Mouse (Mus musculus) hindbrain, postnatal 0 days (tissue): ENCODE measurements around the gene Adam8. TPM values are rescaled to one million over a fixed set of nuclear protein-coding genes. Genes with fewer than 3 reads are reported as not detected.
A peak's percentile ranks its signal among the peaks of the same experiment; 100 is the strongest.

Source experiments
- ATAC-seq: fragments of 200-750 bp; cut with Nextera tagmentation; 2 replicates; pipeline ENCODE4 v1.8.0; 2017; ENCODE audit warnings: mild to moderate bottlenecking, moderate TSS enrichment, moderate library complexity
- DNase-seq: peaks from one replicate; pipeline ENCODE4 v3.0.0-alpha.2; 2015; ENCODE audit warnings: low spot score
- H3K27ac ChIP-seq: fragments of 300-500 bp; sonication (generic); 2 replicates; pipeline ENCODE4 v1.5.1; 2014; ENCODE audit warnings: mild to moderate bottlenecking
- H3K27me3 ChIP-seq: fragments of 300-500 bp; sonication (generic); 2 replicates; pipeline ENCODE4 v1.6.1; 2014; ENCODE audit warnings: low read length, mixed read lengths; ENCODE audit not compliant: insufficient read depth
- H3K36me3 ChIP-seq: fragments of 300-500 bp; sonication (generic); 2 replicates; pipeline ENCODE4 v1.6.1; 2014; ENCODE audit warnings: low read length, mixed read lengths; ENCODE audit not compliant: insufficient read depth
- H3K4me1 ChIP-seq: fragments of 300-500 bp; sonication (generic); 2 replicates; pipeline ENCODE4 v1.6.1; 2014; ENCODE audit warnings: antibody characterized with exemption, low read length, mixed read lengths; ENCODE audit not compliant: insufficient read depth
- H3K4me2 ChIP-seq: fragments of 300-500 bp; sonication (generic); 2 replicates; pipeline ENCODE4 v1.6.1; 2014; ENCODE audit warnings: low read depth, mild to moderate bottlenecking, low read length, moderate library complexity, mixed read lengths
- H3K4me3 ChIP-seq: fragments of 300-500 bp; sonication (generic); 2 replicates; pipeline ENCODE4 v1.5.1; 2014; ENCODE audit warnings: low read length
- H3K9ac ChIP-seq: fragments of 300-500 bp; sonication (generic); replicated peaks from 2 replicates; pipeline ENCODE4 v1.6.1; 2014; ENCODE audit warnings: mild to moderate bottlenecking, low read length, moderate library complexity, mixed read lengths
- H3K9me3 ChIP-seq: fragments of 300-500 bp; sonication (generic); 2 replicates; pipeline ENCODE4 v1.6.1; 2016; ENCODE audit warnings: low read length, mixed read lengths
- CTCF ChIP-seq: IDR thresholded peaks from 2 replicates; pipeline ENCODE4 v1.5.1; 2016; ENCODE audit warnings: antibody characterized with exemption, control low read depth, low read depth
- WGBS: fragments of 180-500 bp; shearing (Covaris S2); extraction: QIAGEN DNeasy Blood & Tissue Kit; methylation state at CpG from one replicate; pipeline ENCODE4 v1.1.7; 2014; 5-methylcytosine and 5-hydroxymethylcytosine counted together
- polyA plus RNA-seq: library from polyadenylated mRNA; unstranded; fragments of >200 nt; fragmentation: Nextera tagmentation; extraction: Ambion mirVana; gene quantifications from 2 replicates; pipeline ENCODE4 v1.2.1, GENCODE M21; 2015
- total RNA-seq: library from RNA; depleted of rRNA; stranded (reverse); fragments of >200 nt; gene quantifications from 2 replicates; pipeline ENCODE4 v1.2.3, GENCODE M21; 2014

Adam8 gene
- total and polyA plus RNA-seq, 2 experiments from 2014 or later: 0.48 to 2.2 TPM

- no peaks in the 10 kb centered on the region for H3K36me3 ChIP-seq
- no peak overlapping the region for H3K4me2 ChIP-seq
- TF ChIP-seq CTCF: no peak
- no peak overlapping the region for H3K27ac ChIP-seq
- H3K27me3 ChIP-seq: no peaks in the 10 kb centered on the region
- no peak overlapping the region for H3K9ac ChIP-seq
- H3K4me3 ChIP-seq: no peak overlapping the region
- no peaks in the 10 kb centered on the region for H3K9me3 ChIP-seq
- DNase-seq: no peak
- ATAC-seq: no peak
- H3K4me1 ChIP-seq: no peaks in the 10 kb centered on the region
- 89% methylated on average over 10 of the region's 10 CpGs for WGBS
Measured at GRCm38 (mm10) chr7:139961141-139961540, 31.2 kb downstream of the Adam8 start.

DNA sequence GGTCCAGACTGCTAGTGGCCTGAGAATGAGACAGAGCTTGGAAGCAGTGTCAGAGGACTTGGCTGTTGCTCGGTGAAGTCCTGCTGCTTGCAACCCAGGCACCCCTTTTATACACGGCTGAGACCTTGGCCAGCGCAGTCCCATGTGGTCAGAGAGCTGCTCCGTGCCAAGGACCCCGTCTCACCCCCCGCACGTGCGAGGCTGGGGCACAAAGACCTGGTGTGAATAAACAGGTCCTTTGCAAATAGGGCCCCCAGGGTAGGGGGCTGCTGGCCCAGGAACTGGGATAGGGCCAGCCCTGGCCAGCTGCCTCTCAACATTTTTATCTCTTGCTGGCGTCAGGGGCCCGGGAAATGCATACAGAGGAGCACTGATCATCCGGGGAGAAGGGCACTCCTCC is 34.4 kb downstream of the Adam8 start:
- no peaks in the 10 kb centered on the region for H3K4me1 ChIP-seq
- no peak overlapping the region for H3K27ac ChIP-seq
- H3K9me3 ChIP-seq: no peaks in the 10 kb centered on the region
- no peak overlapping the region for H3K9ac ChIP-seq
- DNase-seq: peak; percentile 47
- H3K27me3 ChIP-seq: no peaks in the 10 kb centered on the region
- H3K4me2 ChIP-seq: no peak overlapping the region
- 17% methylated on average over 11 of the region's 11 CpGs for WGBS
- no peak overlapping the region for H3K4me3 ChIP-seq
- no peaks in the 10 kb centered on the region for H3K36me3 ChIP-seq
- ATAC-seq: peak; percentile 50
- no peak for TF ChIP-seq CTCF

DNA sequence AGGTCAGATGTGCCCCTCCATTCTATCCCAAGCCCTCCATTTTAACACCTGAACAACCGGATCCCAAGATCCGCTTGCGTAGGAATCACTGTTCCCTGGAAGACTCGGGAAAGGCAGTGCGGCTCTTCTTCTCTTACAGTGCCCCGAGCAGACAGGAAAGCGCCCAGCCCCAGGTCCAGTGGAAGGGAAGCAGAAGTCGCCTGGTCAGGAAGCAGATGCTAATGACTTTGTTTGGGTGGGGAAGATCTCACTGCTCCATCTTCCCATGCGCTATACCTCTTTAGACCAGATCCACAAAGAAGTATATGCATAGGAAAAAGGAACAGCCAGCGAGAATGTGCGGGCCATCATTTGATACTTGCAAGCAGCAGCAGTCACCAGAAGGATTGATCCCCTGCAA is 34.9 kb downstream of the Adam8 start:
- no peaks in the 10 kb centered on the region for H3K36me3 ChIP-seq
- no peaks in the 10 kb centered on the region for H3K9me3 ChIP-seq
- H3K9ac ChIP-seq: no peak overlapping the region
- H3K4me1 ChIP-seq: no peaks in the 10 kb centered on the region
- DNase-seq: no peak
- no peak for ATAC-seq
- no peak overlapping the region for H3K4me3 ChIP-seq
- peaks cover under 1% of the 10 kb centered on the region; the same call in 1 of the 2 replicates for H3K27me3 ChIP-seq
- H3K27ac ChIP-seq: no peak overlapping the region
- H3K4me2 ChIP-seq: no peak overlapping the region
- 68% methylated on average over 11 of the region's 11 CpGs for WGBS
- no peak for TF ChIP-seq CTCF

DNA sequence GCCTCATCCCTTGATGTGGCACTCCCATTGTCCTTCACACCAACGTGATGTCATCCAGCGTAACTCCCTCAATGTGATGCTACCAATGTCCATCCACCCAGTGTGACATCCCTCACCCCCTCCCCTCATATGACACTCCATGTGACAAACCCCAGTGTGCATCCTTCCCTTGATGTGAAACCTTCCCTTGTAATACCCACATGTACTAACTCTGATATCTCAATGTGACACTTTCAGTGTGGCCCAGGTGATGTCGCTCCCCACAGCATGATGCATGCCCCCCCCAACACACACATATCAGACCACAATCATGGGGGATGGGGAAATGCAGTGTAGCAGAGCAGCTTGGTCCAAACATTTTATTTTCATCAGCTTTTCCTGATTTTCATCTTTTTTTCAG is 35.7 kb downstream of the Adam8 start:
- H3K27ac ChIP-seq: no peak overlapping the region
- ATAC-seq (no peak), DNase-seq (no peak)
- H3K36me3 ChIP-seq: no peaks in the 10 kb centered on the region
- H3K9ac ChIP-seq: no peak overlapping the region
- H3K4me1 ChIP-seq: no peaks in the 10 kb centered on the region
- H3K9me3 ChIP-seq: no peaks in the 10 kb centered on the region
- 79% methylated on average over 3 of the region's 3 CpGs for WGBS
- no peak overlapping the region for H3K4me3 ChIP-seq
- no peak for TF ChIP-seq CTCF
- peaks cover 5% of the 10 kb centered on the region; the same call in 1 of the 2 replicates for H3K27me3 ChIP-seq
- no peak overlapping the region for H3K4me2 ChIP-seq

GRCm38 (mm10) chr7:139955505-139955904 is 36.9 kb downstream of the Adam8 start:
- ATAC-seq: no peak
- 79% methylated on average over 4 of the region's 4 CpGs for WGBS

DNA sequence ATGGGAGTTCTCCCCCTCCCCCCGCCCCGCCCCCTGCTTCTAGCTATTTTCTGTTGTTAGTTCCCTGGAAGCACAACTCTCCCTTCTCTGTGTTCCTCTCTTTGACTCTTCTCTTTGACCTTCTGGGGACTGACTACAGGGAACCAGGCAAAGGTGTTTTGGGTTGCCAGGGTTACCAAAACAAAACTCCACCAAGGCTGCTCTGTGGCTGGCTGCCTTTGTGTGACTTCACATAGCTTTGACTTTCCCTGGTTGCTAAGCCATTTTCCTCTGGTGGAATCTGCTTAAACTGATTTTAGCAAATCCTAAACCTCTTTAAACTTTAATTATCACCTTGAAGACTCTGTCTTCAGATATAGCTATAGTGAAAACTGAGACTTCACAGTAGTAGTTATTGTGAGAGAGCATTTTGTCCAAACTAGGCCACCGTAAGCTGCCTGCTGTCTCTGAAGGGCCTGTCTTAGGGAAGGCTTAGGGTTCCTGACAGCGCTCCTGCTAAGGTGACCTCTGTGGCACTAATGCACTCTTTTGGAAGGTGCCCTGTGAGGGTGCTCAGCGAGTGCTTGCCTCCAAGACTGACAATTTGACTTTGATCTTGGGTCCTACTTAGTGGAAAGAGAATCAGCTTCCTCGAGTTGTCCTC is 40.2 kb downstream of the Adam8 start:
- H3K4me1 ChIP-seq: no peaks in the 10 kb centered on the region
- no peak overlapping the region for H3K9ac ChIP-seq
- 50% methylated on average over 6 of the region's 6 CpGs for WGBS
- H3K4me2 ChIP-seq: no peak overlapping the region
- TF ChIP-seq CTCF: no peak
- ATAC-seq (no peak), DNase-seq (no peak)
- H3K27me3 ChIP-seq: peaks cover 15% of the 10 kb centered on the region; the same call in 1 of the 2 replicates
- no peak overlapping the region for H3K4me3 ChIP-seq
- H3K36me3 ChIP-seq: no peaks in the 10 kb centered on the region
- no peak overlapping the region for H3K27ac ChIP-seq
- no peaks in the 10 kb centered on the region for H3K9me3 ChIP-seq

More at GRCm38 (mm10) chr7:139955505-139955904, 36.9 kb downstream of the Adam8 start:
- H3K9ac ChIP-seq: no peak overlapping the region
- H3K36me3 ChIP-seq: no peaks in the 10 kb centered on the region
- H3K4me3 ChIP-seq: no peak overlapping the region
- peaks cover 7% of the 10 kb centered on the region; the same call in 1 of the 2 replicates for H3K27me3 ChIP-seq
- no peak overlapping the region for H3K27ac ChIP-seq
- no peak for DNase-seq
- TF ChIP-seq CTCF: no peak
- H3K9me3 ChIP-seq: no peaks in the 10 kb centered on the region
- no peaks in the 10 kb centered on the region for H3K4me1 ChIP-seq
- H3K4me2 ChIP-seq: no peak overlapping the region

DNA sequence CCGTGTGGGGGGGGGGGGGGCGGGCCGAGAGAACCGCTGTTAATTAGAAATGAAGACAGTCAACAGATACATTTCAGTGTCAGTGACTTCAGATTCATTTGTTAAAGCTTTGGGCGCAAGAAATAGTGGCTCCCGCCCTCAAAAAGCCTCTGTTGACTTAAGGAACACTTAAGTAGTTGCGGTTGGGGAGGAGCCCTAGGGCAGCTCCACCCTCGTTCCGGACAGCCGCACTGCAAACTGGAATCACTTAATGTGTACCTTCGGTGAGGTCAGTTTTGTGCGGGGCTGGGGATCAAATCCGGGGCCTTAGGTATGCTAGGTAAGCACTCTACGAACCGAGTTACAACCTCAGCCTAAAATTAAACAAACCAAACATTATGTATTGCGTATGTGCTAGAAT is 41.3 kb downstream of the Adam8 start:
- Histone ChIP-seq H3K9me3 (no peaks in the 10 kb centered on the region), H3K27me3 (peaks cover 20% of the 10 kb centered on the region), H3K36me3 (no peaks in the 10 kb centered on the region), H3K4me3 (peak overlapping the region; percentile 43), H3K9ac (peak overlapping the region; percentile 25; the same call in 1 of the 2 replicates), H3K27ac (no peak overlapping the region), H3K4me1 (no peaks in the 10 kb centered on the region), H3K4me2 (peak overlapping the region; percentile 84)
- TF ChIP-seq CTCF: no peak
- no peak for DNase-seq
- WGBS: 8% methylated on average over 16 of the region's 16 CpGs
- ATAC-seq: no peak
